Mouse (Mus musculus): ENCODE measurements at regions not wholly inside any gene's neighbourhood (a gene's known extent, or its start where the extent isn't known, plus 50 kb on each side); places are given as distances from the start of the nearest gene placed in this dataset.
A peak's percentile ranks its signal among the peaks of the same experiment; 100 is the strongest.

- TF ChIP-seq E2F4 (IDR thresholded peaks at IDR 0.05; ENCODE audit: insufficient read depth) (no peak), MYOD1 (IDR thresholded peaks at IDR 0.05; ENCODE audit: control insufficient read depth in 1 of 3, insufficient read length in 2 of 3, low read depth in 2 of 3) (peak in 1 of 3 experiments; percentile 36)
Observed at GRCm38 (mm10) chr10:83906751-83907150, 184.1 kb downstream of the 1500009L16Rik start.

GRCm38 (mm10) chr10:83910649-83911370 lies 188.1 kb downstream of the 1500009L16Rik start:
- H3K4me3 ChIP-seq = no peak overlapping the region
- TF ChIP-seq POLR2AphosphoS2 (IDR thresholded peaks at IDR 0.05; ENCODE audit: insufficient read length, low read depth) = no peak
- no peak for TF ChIP-seq SRF (IDR thresholded peaks at IDR 0.05; ENCODE audit: control insufficient read depth, insufficient read length, low read depth)
- no peaks in the 10 kb centered on the region for H3K79me2 ChIP-seq (ENCODE audit: control insufficient read depth, insufficient read depth)
- H3ac ChIP-seq (ENCODE audit: control insufficient read depth, insufficient read length) = no peak overlapping the region
- no peak overlapping the region for H3K4me2 ChIP-seq (ENCODE audit: low read depth)
- no peaks in the 10 kb centered on the region for H3K36me3 ChIP-seq (ENCODE audit: control insufficient read depth, insufficient read depth)
- H3K27me3 ChIP-seq (ENCODE audit: control insufficient read depth, insufficient read depth, insufficient read length) = peaks cover under 1% of the 10 kb centered on the region

More at GRCm38 (mm10) chr10:83906751-83907150, 184.1 kb downstream of the 1500009L16Rik start:
- no peak overlapping the region for H3K4me3 ChIP-seq
- H3K36me3 ChIP-seq (ENCODE audit: control insufficient read depth, insufficient read depth) = no peaks in the 10 kb centered on the region
- H3K79me2 ChIP-seq (ENCODE audit: control insufficient read depth, insufficient read depth) = no peaks in the 10 kb centered on the region
- H3K27me3 ChIP-seq (ENCODE audit: control insufficient read depth, insufficient read depth, insufficient read length) = peaks cover 7% of the 10 kb centered on the region
- H3K4me2 ChIP-seq (ENCODE audit: low read depth) = no peak overlapping the region
- H3ac ChIP-seq (ENCODE audit: control insufficient read depth, insufficient read length) = no peak overlapping the region

- H3ac ChIP-seq (ENCODE audit: control insufficient read depth, insufficient read length) = no peak overlapping the region
- H3K4me2 ChIP-seq (ENCODE audit: low read depth) = no peak overlapping the region
- TF ChIP-seq TCF12 (IDR thresholded peaks at IDR 0.05; ENCODE audit: insufficient read depth, poor library complexity, severe bottlenecking) (no peak), TCF3 (IDR thresholded peaks at IDR 0.05; ENCODE audit: insufficient read length, low read depth) (no peak), MYOD1 (IDR thresholded peaks at IDR 0.05; ENCODE audit: control insufficient read depth in 1 of 3, insufficient read length in 2 of 3, low read depth in 2 of 3) (no peak), REST (IDR thresholded peaks at IDR 0.05; ENCODE audit: insufficient read depth, insufficient read length) (no peak), E2F4 (IDR thresholded peaks at IDR 0.05; ENCODE audit: insufficient read depth) (no peak), MAX (IDR thresholded peaks at IDR 0.05; ENCODE audit: low read depth) (no peak), POLR2AphosphoS2 (IDR thresholded peaks at IDR 0.05; ENCODE audit: insufficient read length, low read depth) (no peak)
Observed at GRCm38 (mm10) chr10:83914401-83915132, 191.9 kb downstream of the 1500009L16Rik start.

GRCm38 (mm10) chr10:83915133-83915730 lies 192.6 kb downstream of the 1500009L16Rik start:
- Histone ChIP-seq H3K4me3 (no peak overlapping the region), H3ac (ENCODE audit: control insufficient read depth, insufficient read length) (no peak overlapping the region), H3K36me3 (ENCODE audit: control insufficient read depth, insufficient read depth) (no peaks in the 10 kb centered on the region), H3K27me3 (ENCODE audit: control insufficient read depth, insufficient read depth, insufficient read length) (no peaks in the 10 kb centered on the region), H3K4me2 (ENCODE audit: low read depth) (no peak overlapping the region), H3K79me2 (ENCODE audit: control insufficient read depth, insufficient read depth) (no peaks in the 10 kb centered on the region)
- TF ChIP-seq SRF (IDR thresholded peaks at IDR 0.05; ENCODE audit: control insufficient read depth, insufficient read length, low read depth) (no peak), POLR2AphosphoS2 (IDR thresholded peaks at IDR 0.05; ENCODE audit: insufficient read length, low read depth) (no peak), POLR2A (IDR thresholded peaks at IDR 0.05; ENCODE audit: insufficient read length, low read depth) (no peak), REST (IDR thresholded peaks at IDR 0.05; ENCODE audit: insufficient read depth, insufficient read length) (no peak), MAX (IDR thresholded peaks at IDR 0.05; ENCODE audit: low read depth) (no peak), TCF12 (IDR thresholded peaks at IDR 0.05; ENCODE audit: insufficient read depth, poor library complexity, severe bottlenecking) (no peak), TCF3 (IDR thresholded peaks at IDR 0.05; ENCODE audit: insufficient read length, low read depth) (no peak), E2F4 (IDR thresholded peaks at IDR 0.05; ENCODE audit: insufficient read depth) (no peak), USF1 (IDR thresholded peaks at IDR 0.05; ENCODE audit: low read depth) (no peak), MYOD1 (IDR thresholded peaks at IDR 0.05; ENCODE audit: control insufficient read depth in 1 of 3, insufficient read length in 2 of 3, low read depth in 2 of 3) (no peak)

More at GRCm38 (mm10) chr10:83914401-83915132, 191.9 kb downstream of the 1500009L16Rik start:
- no peak overlapping the region for H3K4me3 ChIP-seq
- no peaks in the 10 kb centered on the region for H3K36me3 ChIP-seq (ENCODE audit: control insufficient read depth, insufficient read depth)
- H3K79me2 ChIP-seq (ENCODE audit: control insufficient read depth, insufficient read depth) = no peaks in the 10 kb centered on the region
- H3K27me3 ChIP-seq (ENCODE audit: control insufficient read depth, insufficient read depth, insufficient read length) = no peaks in the 10 kb centered on the region

- Histone ChIP-seq H3ac (ENCODE audit: control insufficient read depth, insufficient read length) (no peak overlapping the region), H3K27me3 (ENCODE audit: control insufficient read depth, insufficient read depth, insufficient read length) (no peaks in the 10 kb centered on the region), H3K79me2 (ENCODE audit: control insufficient read depth, insufficient read depth) (no peaks in the 10 kb centered on the region), H3K36me3 (ENCODE audit: control insufficient read depth, insufficient read depth) (no peaks in the 10 kb centered on the region), H3K4me2 (ENCODE audit: low read depth) (no peak overlapping the region), H3K4me3 (no peak overlapping the region)
- no peak for TF ChIP-seq TCF12 (IDR thresholded peaks at IDR 0.05; ENCODE audit: insufficient read depth, poor library complexity, severe bottlenecking)
- TF ChIP-seq E2F4 (IDR thresholded peaks at IDR 0.05; ENCODE audit: insufficient read depth) = no peak
- TF ChIP-seq MYOG (IDR thresholded peaks at IDR 0.05; ENCODE audit: control insufficient read depth in 1 of 3, insufficient read depth in 1 of 3, insufficient read length in 2 of 3, low read depth in 2 of 3) = no peak
- no peak for TF ChIP-seq USF1 (IDR thresholded peaks at IDR 0.05; ENCODE audit: low read depth)
- no peak for TF ChIP-seq SRF (IDR thresholded peaks at IDR 0.05; ENCODE audit: control insufficient read depth, insufficient read length, low read depth)
- no peak for TF ChIP-seq POLR2AphosphoS2 (IDR thresholded peaks at IDR 0.05; ENCODE audit: insufficient read length, low read depth)
- no peak for TF ChIP-seq MAX (IDR thresholded peaks at IDR 0.05; ENCODE audit: low read depth)
- no peak for TF ChIP-seq POLR2A (IDR thresholded peaks at IDR 0.05; ENCODE audit: insufficient read length, low read depth)
- TF ChIP-seq REST (IDR thresholded peaks at IDR 0.05; ENCODE audit: insufficient read depth, insufficient read length) = no peak
- no peak for TF ChIP-seq MYOD1 (IDR thresholded peaks at IDR 0.05; ENCODE audit: control insufficient read depth in 1 of 3, insufficient read length in 2 of 3, low read depth in 2 of 3)
Observed at GRCm38 (mm10) chr10:83926990-83927389, 204.3 kb downstream of the 1500009L16Rik start.
